Mouse (Mus musculus) bone marrow, adult 2 months (tissue): ENCODE results near the gene Ano8. TPM values are rescaled to one million over a fixed set of nuclear protein-coding genes. Genes with fewer than 3 reads are reported as not detected.

ENCODE experiments used
- H3K27ac ChIP-seq: fragments of 200-500 bp; 2 replicates; pipeline ENCODE4 v1.5.1; 2012; ENCODE audit warnings: low read depth, mild to moderate bottlenecking, control low read depth, inconsistent platforms, low read length; ENCODE audit not compliant: control insufficient read depth, poor library complexity, insufficient read depth
- H3K4me1 ChIP-seq: fragments of 200-500 bp; 2 replicates; pipeline ENCODE4 v1.6.1; 2011; ENCODE audit warnings: low read length; ENCODE audit not compliant: control insufficient read depth, insufficient read depth
- H3K4me3 ChIP-seq: fragments of 200-500 bp; replicated peaks from 2 replicates; pipeline ENCODE3; 2011; ENCODE audit warnings: mild to moderate bottlenecking, low read depth, low read length, control low read depth; ENCODE audit not compliant: control insufficient read depth
- CTCF ChIP-seq: fragments of 200-500 bp; IDR thresholded peaks from 2 replicates; pipeline ENCODE4 v1.5.1; 2011; ENCODE audit warnings: low read length, control low read depth; ENCODE audit not compliant: control insufficient read depth, insufficient read depth
- POLR2A ChIP-seq: fragments of 200-500 bp; IDR thresholded peaks from 2 replicates; pipeline ENCODE4 v1.6.1; 2011; ENCODE audit warnings: low read depth, mild to moderate bottlenecking, control low read depth, low read length, borderline replicate concordance; ENCODE audit not compliant: control insufficient read depth
- WGBS: fragments of 180-500 bp; shearing (Covaris S2); methylation state at CpG from one replicate; pipeline ENCODE4 v1.1.7; 2018; 5-methylcytosine and 5-hydroxymethylcytosine counted together
- polyA plus RNA-seq: library from polyadenylated mRNA; stranded (reverse); fragments of >200 nt; gene quantifications from 2 replicates; pipeline ENCODE4 v1.2.4, GENCODE M21; 2011; ENCODE audit warnings: low replicate concordance; ENCODE audit not compliant: missing spikeins, insufficient read depth, insufficient read length

Ano8 gene
- polyA plus RNA-seq, 1 experiment: 6.3 TPM

DNA sequence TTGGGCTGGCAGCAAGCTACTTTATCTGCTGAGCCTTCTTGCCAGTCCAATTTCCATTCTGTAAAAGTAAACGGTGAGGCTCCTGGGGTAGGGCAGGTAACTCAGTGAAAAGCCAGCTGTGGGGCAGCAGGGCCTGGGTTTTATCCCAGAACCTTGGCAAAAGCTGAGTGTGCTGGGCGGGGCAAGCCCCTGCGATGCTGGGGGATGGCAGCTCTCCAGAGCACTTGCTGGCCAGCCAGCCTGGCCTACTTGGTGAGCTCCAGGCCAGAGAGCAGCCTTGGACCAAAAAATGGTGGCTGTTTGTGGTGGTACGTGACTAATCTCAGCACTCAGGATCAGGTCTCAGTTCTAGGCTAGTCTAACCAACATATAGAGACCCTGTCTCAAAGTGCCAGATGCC lies 20.2 kb upstream of the Ano8 start:
- no peak overlapping the region for H3K27ac ChIP-seq
- H3K4me1 ChIP-seq: no peaks in the 10 kb centered on the region
- WGBS: 63% methylated on average over 4 of the region's 4 CpGs

DNA sequence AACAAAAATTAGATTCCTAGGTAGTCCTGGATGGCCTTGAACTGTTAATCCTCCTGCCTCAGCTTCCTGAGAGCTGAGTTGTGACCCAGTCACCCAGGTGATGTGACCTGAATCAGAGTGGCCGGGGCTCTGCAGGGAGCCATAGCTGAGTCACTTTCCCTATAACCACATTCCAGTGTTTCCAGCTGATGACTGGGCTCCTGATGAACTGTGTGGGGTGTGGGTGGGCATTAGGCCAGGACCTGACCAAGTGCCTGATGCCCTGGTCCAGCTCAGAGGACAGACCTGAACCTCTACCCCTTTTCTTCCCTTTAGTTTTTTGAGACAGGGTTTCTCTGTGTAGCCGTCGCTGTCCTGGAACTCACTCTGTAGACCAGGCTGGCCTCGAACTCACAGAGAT lies 19.6 kb upstream of the Ano8 start:
- WGBS: 80% methylated on average over 4 of the region's 4 CpGs
- H3K4me1 ChIP-seq: no peaks in the 10 kb centered on the region
- H3K4me3 ChIP-seq: no peak overlapping the region
- H3K27ac ChIP-seq: no peak overlapping the region
- TF ChIP-seq CTCF (no peak), POLR2A (no peak)

More for the DNA sequence above, 20.2 kb upstream of the Ano8 start:
- no peak overlapping the region for H3K4me3 ChIP-seq
- TF ChIP-seq CTCF (no peak), POLR2A (no peak)

DNA sequence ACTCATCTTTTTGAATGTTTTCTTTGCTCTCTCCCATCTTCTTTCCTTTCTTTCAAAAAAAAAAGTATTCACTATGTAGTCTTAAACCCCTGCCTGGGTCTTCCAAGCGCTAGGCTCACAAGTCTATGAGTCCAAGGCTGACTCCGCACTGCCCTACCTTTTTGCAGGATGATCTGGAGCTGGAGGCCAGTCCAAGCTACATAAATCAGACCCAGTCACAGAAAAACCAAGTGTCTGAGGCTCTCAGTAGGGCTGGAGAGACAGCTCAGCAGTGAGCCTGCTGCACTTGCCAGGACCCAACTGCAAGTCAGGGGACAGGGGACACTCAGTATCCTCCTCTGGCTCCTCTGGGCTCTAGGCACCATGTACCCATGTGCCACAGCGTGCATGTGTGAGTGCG lies 18.6 kb upstream of the Ano8 start:
- H3K4me3 ChIP-seq: no peak overlapping the region
- H3K4me1 ChIP-seq: no peaks in the 10 kb centered on the region
- 88% methylated on average over 4 of the region's 4 CpGs for WGBS
- no peak for TF ChIP-seq POLR2A
- TF ChIP-seq CTCF: no peak
- no peak overlapping the region for H3K27ac ChIP-seq

DNA sequence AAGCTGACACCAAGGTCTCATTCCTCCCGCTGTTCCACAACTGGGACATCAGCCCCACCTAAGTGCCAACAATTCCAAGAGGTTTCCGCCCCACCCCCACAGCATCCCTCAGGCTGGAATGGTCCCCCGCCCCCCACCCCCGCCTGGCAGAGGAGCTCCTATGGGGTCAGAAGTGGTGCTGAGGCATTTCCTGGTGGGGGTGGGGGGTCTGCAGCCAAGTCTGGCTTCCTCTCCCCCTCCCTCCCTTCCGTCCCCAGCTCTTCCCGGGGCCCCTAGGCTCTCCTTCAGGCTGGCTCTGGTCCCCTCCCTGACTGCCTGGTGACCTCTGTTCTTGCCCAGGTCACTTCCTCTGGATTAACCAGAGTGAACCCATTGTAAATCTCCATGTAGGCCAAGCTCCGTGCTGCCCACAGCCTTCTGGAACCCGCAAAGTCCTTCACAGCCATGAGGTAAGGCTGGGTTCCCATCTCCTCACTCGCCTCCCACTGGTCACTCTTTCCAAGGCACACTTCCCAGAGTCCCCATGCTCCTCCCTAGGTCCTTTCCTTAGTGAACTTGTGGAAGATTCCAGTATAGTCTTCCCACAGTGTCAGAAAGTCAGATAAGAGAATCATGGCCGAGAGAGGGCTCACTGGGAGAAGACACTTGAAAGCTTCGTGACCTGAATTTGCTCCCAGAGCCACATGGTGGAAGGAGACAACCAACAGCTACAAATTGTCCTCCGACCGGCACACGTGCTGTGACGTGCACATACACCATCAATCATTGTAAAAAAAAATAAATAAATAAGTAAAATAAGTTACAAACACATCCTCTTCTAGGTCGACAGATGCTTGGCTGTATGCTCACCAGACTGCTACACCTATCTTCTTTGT lies 13.3 kb upstream of the Ano8 start:
- Histone ChIP-seq H3K27ac (no peak overlapping the region), H3K4me1 (no peaks in the 10 kb centered on the region)

DNA sequence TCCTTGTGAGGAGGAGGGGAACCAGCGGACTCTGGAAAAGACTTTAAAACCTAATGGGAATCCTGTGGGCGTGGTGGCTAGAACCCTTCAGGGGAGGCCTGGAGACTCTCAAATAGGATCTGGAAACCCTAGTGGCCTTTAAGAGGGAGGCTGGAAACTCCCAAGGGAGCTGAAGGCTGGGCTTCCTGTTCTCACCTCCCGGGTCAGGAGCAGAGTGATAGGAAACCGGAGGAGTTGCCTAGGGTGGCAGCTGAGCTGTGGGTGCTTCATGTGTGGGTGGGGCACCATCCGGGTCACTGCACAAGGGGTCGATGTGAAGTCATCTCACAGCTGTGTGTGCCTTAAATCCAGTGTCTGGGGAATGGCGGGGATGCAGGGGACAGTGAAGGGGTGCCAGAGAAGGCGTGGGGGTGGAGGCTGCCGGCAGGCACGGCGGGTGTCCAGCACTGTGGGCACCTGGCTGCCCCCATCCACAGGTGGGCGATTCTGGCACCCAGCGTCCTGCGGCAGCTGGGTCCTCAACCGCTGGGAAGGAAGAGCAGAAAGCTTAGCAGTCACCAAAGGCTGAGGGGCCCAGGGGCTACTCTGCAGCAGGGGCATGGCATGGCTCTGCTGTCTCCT lies 12.2 kb upstream of the Ano8 start:
- no peak overlapping the region; the same call in 1 of the 2 replicates for H3K27ac ChIP-seq
- no peaks in the 10 kb centered on the region for H3K4me1 ChIP-seq
- WGBS: 70% methylated on average over 15 of the region's 15 CpGs

More for the DNA sequence above, 13.3 kb upstream of the Ano8 start:
- 62% methylated on average over 16 of the region's 16 CpGs for WGBS
- TF ChIP-seq POLR2A: no peak
- TF ChIP-seq CTCF: no peak
- H3K4me3 ChIP-seq: no peak overlapping the region

DNA sequence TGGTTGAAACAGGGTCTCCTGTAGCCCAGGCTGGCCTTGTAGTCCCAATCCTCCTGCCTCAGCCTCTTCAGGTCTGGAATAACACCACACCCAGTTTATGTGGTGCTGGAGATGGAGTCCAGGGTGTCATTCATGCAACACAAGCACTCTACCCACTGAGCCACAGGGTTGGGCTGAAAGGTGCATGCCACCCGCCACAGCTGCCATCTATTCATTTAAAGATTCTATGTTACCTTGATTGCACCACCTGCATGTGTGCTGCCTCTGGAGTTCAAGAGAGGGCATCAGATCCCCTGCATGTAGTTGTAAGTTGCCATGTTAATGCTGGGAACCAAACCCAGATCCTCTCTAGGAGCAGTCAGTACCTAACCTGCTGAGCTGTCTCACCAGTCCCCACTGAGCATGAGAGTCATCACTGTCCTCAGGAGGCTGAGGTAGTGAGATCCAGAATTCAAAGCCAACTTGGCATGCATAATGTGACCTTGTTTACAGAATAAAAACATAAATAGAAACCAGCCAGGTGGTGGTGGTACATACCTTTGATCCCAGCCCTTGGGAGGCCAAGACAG lies 11.4 kb upstream of the Ano8 start:
- WGBS: 82% methylated on average over 1 of the region's 1 CpGs
- Histone ChIP-seq H3K27ac (no peak overlapping the region), H3K4me1 (no peaks in the 10 kb centered on the region), H3K4me3 (no peak overlapping the region)
- no peak for TF ChIP-seq CTCF

More for the DNA sequence above, 12.2 kb upstream of the Ano8 start:
- no peak overlapping the region for H3K4me3 ChIP-seq
- TF ChIP-seq CTCF (no peak), POLR2A (no peak)

DNA sequence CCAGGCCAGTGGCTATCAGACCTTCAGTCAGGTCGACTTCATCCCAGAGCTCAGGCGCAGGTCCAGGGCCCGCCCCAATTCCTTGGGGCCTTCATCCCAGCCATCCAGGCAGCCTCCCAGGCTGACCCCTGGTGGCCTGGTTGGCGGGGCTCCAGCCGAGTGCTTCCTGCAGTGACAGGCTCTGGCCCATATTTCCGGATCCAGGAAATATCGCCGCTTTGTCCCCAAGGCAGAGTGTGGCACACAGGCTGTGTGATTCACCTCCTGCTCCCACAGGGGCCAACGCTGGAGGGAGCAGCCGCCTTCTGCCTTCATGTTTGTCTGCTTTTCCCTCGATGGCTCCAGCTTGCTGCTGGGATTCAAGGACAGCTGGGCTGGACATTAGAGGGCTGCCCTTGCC lies 10.7 kb upstream of the Ano8 start:
- TF ChIP-seq CTCF: no peak
- Histone ChIP-seq H3K4me3 (no peak overlapping the region), H3K4me1 (no peaks in the 10 kb centered on the region), H3K27ac (no peak overlapping the region)
- WGBS: 67% methylated on average over 11 of the region's 11 CpGs

DNA sequence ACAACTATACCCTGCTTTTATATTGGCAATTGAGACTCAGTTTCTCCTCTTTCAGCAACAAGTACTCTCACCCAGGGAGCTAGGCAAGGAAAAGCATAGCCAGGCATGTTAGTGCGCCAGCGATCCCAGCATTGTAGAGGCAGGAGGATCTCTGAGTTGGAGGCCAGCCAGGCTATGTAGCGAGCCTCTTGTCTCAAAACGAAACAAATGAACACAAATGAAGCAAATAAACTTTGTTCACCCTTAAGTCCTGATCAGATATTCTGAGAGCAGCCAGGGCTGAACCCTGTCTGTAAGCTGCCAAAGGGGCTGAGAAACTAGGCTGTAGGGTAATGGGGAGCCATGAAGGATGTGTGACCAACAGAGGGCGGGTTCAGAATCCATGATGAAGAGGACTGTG lies 10.0 kb upstream of the Ano8 start:
- H3K4me3 ChIP-seq: no peak overlapping the region
- TF ChIP-seq POLR2A (no peak), CTCF (no peak)
- H3K27ac ChIP-seq: no peak overlapping the region
- H3K4me1 ChIP-seq: no peaks in the 10 kb centered on the region
- WGBS: 83% methylated on average over 5 of the region's 5 CpGs

DNA sequence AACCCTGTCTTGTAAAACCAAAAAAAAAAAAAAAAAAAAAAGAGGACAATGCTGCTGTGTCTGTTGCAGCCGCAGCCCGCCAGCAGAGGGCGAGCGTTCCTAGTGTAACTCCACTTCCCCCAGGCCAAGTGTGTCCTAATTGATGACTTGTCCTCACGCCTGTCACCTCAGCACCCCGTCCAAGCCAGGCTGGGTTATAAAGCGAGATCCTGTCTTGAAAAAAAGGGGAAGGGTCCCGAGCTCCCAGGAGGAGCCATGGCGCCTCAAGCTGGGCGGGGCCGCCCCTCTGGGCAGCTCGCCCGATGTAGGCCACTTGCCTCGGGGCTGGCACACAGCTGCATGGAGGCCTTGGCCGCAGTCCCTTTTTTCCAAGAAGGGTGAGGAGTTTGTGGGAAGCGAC lies 9.3 kb upstream of the Ano8 start:
- Histone ChIP-seq H3K4me3 (no peak overlapping the region), H3K27ac (no peak overlapping the region), H3K4me1 (no peaks in the 10 kb centered on the region)
- 29% methylated on average over 16 of the region's 16 CpGs for WGBS
- TF ChIP-seq CTCF (peak; percentile 82), POLR2A (0 out of 2 replicates have a peak, but pooled peaks have one; percentile 27)
